Mouse (Mus musculus): Measurements from ENCODE around the gene Gm45337. TPM values are rescaled to one million over a fixed set of nuclear protein-coding genes. Genes with fewer than 3 reads are reported as not detected.
"Not testable (repeated sequence)": the region's sequence is repeated elsewhere in the genome, so short reads cannot be mapped to it uniquely, and the experiment has no call there.

The Gm45337 gene
- not detected in 2 replicates for polyA plus RNA-seq (2015; fragmentation: Nextera tagmentation; extraction: Ambion mirVana)

DNA sequence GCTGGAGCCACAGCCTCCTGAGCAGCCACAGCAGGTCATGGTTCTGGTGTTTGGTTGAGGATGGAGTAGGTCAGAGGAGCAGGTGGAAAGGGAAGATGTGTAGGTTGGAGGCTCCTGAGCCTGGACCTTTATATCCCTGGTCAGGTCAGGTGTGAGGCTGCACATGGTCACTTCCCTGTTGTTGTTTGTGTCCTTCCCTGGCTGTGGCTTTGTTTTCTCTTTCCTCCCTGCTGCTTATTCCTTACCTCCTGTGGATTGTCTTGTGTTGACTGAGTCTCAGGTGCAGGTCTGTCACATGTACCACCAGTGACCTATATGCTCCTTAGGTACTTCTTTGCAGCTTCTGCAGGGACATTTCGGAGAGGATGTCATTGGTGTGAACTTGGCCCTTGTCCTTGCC is at the start of gene Gm45337:
Gene Gm45337, minus strand, starts transcription at position 101 of the 400 bp plus-strand sequence.
- no peak within 1 kb of the TSS for H3K4me3 ChIP-seq (ENCODE audit: low read depth, low read length)
- no peaks in the 10 kb centered on the region for H3K9me3 ChIP-seq (ENCODE audit: control insufficient read depth, low read length)
- no peak for TF ChIP-seq CTCF (IDR thresholded peaks at IDR 0.05; ENCODE audit: low read depth)
- no peak for TF ChIP-seq EP300 (optimal IDR thresholded peaks at IDR 0.05)
- WGBS: 60% methylated on average over 1 of the region's 1 CpGs
- no peak within 1 kb of the TSS for H3K27ac ChIP-seq (replicated peaks)
- no peak for DNase-seq (ENCODE audit: low spot score)
- H3K27me3 ChIP-seq (ENCODE audit: control insufficient read depth, insufficient read depth, low read length): no peaks in the 10 kb centered on the region
- no peak within 1 kb of the TSS for H3K9ac ChIP-seq (ENCODE audit: low read length)
- no peaks in the 10 kb centered on the region for H3K36me3 ChIP-seq (ENCODE audit: control insufficient read depth, insufficient read depth, low read length)
- H3K4me1 ChIP-seq (replicated peaks; ENCODE audit: control insufficient read depth, insufficient read depth): no peaks in the 10 kb centered on the region
- no peak within 1 kb of the TSS for H3K4me2 ChIP-seq (replicated peaks; ENCODE audit: low read depth)
- ATAC-seq (ENCODE audit: low FRiP score, low TSS enrichment): no peak

GRCm38 (mm10) chr7:142190289-142190688 is 45.9 kb upstream of the Gm45337 start, which contains the start of gene Gm10153:
TSS of gene Gm10153 (minus strand) at chr7:142190389.
- H3K9ac ChIP-seq (ENCODE audit: low read length): no peak within 1 kb of the TSS
- ATAC-seq (ENCODE audit: low FRiP score, low TSS enrichment): no peak
- H3K27ac ChIP-seq (replicated peaks): no peak within 1 kb of the TSS
- no peaks in the 10 kb centered on the region for H3K9me3 ChIP-seq (ENCODE audit: control insufficient read depth, low read length)
- H3K36me3 ChIP-seq (ENCODE audit: control insufficient read depth, insufficient read depth, low read length): no peaks in the 10 kb centered on the region
- no peak within 1 kb of the TSS for H3K4me3 ChIP-seq (ENCODE audit: low read depth, low read length)
- H3K4me1 ChIP-seq (replicated peaks; ENCODE audit: control insufficient read depth, insufficient read depth): no peaks in the 10 kb centered on the region
- H3K4me2 ChIP-seq (replicated peaks; ENCODE audit: low read depth): no peak within 1 kb of the TSS
- H3K27me3 ChIP-seq (ENCODE audit: control insufficient read depth, insufficient read depth, low read length): no peaks in the 10 kb centered on the region
- 38% methylated on average over 2 of the region's 2 CpGs for whole genome bisulfite sequencing
- DNase-seq (ENCODE audit: low spot score): no peak
- no peak for TF ChIP-seq CTCF (IDR thresholded peaks at IDR 0.05; ENCODE audit: low read depth)
- TF ChIP-seq EP300 (optimal IDR thresholded peaks at IDR 0.05): no peak

GRCm38 (mm10) chr7:142188156-142188555 is 43.7 kb upstream of the Gm45337 start:
- Histone ChIP-seq H3K4me1 (replicated peaks; ENCODE audit: control insufficient read depth, insufficient read depth) (no peaks in the 10 kb centered on the region), H3K27me3 (ENCODE audit: control insufficient read depth, insufficient read depth, low read length) (no peaks in the 10 kb centered on the region), H3K4me3 (ENCODE audit: low read depth, low read length) (no peak overlapping the region), H3K36me3 (ENCODE audit: control insufficient read depth, insufficient read depth, low read length) (no peaks in the 10 kb centered on the region), H3K9me3 (ENCODE audit: control insufficient read depth, low read length) (no peaks in the 10 kb centered on the region), H3K4me2 (replicated peaks; ENCODE audit: low read depth) (no peak overlapping the region), H3K9ac (ENCODE audit: low read length) (no peak overlapping the region), H3K27ac (replicated peaks) (no peak overlapping the region)
- ATAC-seq (ENCODE audit: low FRiP score, low TSS enrichment): no peak
- TF ChIP-seq EP300 (optimal IDR thresholded peaks at IDR 0.05) (no peak), CTCF (IDR thresholded peaks at IDR 0.05; ENCODE audit: low read depth) (no peak)
- WGBS: 74% methylated on average over 2 of the region's 2 CpGs
- DNase-seq (ENCODE audit: low spot score): no peak

DNA sequence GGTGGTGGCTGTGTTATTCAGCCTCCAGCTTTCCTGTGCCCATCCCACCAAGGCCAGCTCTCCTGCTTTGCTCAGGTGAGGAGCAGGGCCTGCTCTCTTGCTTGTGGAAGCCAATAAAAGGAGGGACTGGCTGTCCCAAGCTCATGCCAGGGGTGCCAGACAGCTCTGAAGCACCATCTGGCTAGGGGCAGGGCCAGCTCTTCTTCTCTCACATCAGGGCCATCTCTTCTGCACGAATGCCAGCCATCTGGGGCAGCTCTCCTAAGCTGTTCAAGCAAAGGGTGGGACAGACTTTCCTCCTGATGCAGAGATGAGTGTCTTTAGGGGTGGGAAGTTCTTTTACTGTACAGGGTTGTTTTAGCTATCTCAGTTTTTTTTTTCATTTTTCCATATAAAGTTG is 36.6 kb upstream of the Gm45337 start:
- no peaks in the 10 kb centered on the region for H3K27me3 ChIP-seq (ENCODE audit: control insufficient read depth, insufficient read depth, low read length)
- H3K4me3 ChIP-seq (ENCODE audit: low read depth, low read length): no peak overlapping the region
- ATAC-seq (ENCODE audit: low FRiP score, low TSS enrichment) (no peak), DNase-seq (ENCODE audit: low spot score) (no peak)
- no peaks in the 10 kb centered on the region for H3K4me1 ChIP-seq (replicated peaks; ENCODE audit: control insufficient read depth, insufficient read depth)
- no peak overlapping the region for H3K27ac ChIP-seq (replicated peaks)
- H3K4me2 ChIP-seq (replicated peaks; ENCODE audit: low read depth): no peak overlapping the region
- H3K36me3 ChIP-seq (ENCODE audit: control insufficient read depth, insufficient read depth, low read length): no peaks in the 10 kb centered on the region
- 37% methylated on average over 1 of the region's 1 CpGs for WGBS
- no peak overlapping the region for H3K9ac ChIP-seq (ENCODE audit: low read length)
- TF ChIP-seq CTCF (IDR thresholded peaks at IDR 0.05; ENCODE audit: low read depth) (no peak), EP300 (optimal IDR thresholded peaks at IDR 0.05) (no peak)
- H3K9me3 ChIP-seq (ENCODE audit: control insufficient read depth, low read length): no peaks in the 10 kb centered on the region

DNA sequence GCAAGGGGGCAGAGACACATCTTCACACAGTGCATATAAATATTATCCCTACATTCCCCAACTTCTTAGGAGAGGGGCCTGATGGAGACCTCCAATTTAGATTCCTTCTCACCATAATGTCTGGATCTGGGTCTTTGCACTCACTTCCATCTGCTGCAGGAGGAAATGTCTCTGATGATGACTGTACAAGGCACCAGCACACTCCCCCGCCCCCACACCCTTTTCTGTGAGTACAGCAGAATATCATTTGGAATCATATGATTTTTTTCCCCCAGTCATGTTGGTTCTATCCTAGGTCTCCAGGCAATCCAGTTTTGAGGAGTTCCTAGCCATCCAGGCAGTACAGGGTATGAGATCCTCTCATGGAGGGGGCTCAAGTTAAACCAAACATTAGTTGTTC is 34.3 kb upstream of the Gm45337 start:
- no peaks in the 10 kb centered on the region for H3K36me3 ChIP-seq (ENCODE audit: control insufficient read depth, insufficient read depth, low read length)
- no peaks in the 10 kb centered on the region for H3K9me3 ChIP-seq (ENCODE audit: control insufficient read depth, low read length)
- ATAC-seq (ENCODE audit: low FRiP score, low TSS enrichment): no peak
- TF ChIP-seq CTCF (IDR thresholded peaks at IDR 0.05; ENCODE audit: low read depth) (no peak), EP300 (optimal IDR thresholded peaks at IDR 0.05) (no peak)
- DNase-seq (ENCODE audit: low spot score): no peak
- WGBS: 78% methylated on average over 1 of the region's 1 CpGs
- no peak overlapping the region for H3K9ac ChIP-seq (ENCODE audit: low read length)
- no peak overlapping the region for H3K27ac ChIP-seq (replicated peaks)
- no peak overlapping the region for H3K4me2 ChIP-seq (replicated peaks; ENCODE audit: low read depth)
- no peaks in the 10 kb centered on the region for H3K4me1 ChIP-seq (replicated peaks; ENCODE audit: control insufficient read depth, insufficient read depth)
- H3K4me3 ChIP-seq (ENCODE audit: low read depth, low read length): no peak overlapping the region
- H3K27me3 ChIP-seq (ENCODE audit: control insufficient read depth, insufficient read depth, low read length): no peaks in the 10 kb centered on the region

GRCm38 (mm10) chr7:142175905-142176304 is 31.5 kb upstream of the Gm45337 start, which contains the start of gene Krtap5-2:
TSS of gene Krtap5-2 (minus strand) at chr7:142176005.
- H3K4me3 ChIP-seq (ENCODE audit: low read depth, low read length); H3K27ac ChIP-seq (replicated peaks); H3K36me3 ChIP-seq (ENCODE audit: control insufficient read depth, insufficient read depth, low read length); H3K9ac ChIP-seq (ENCODE audit: low read length); H3K9me3 ChIP-seq (ENCODE audit: control insufficient read depth, low read length); DNase-seq (ENCODE audit: low spot score); ATAC-seq (ENCODE audit: low FRiP score, low TSS enrichment); H3K27me3 ChIP-seq (ENCODE audit: control insufficient read depth, insufficient read depth, low read length); H3K4me2 ChIP-seq (replicated peaks; ENCODE audit: low read depth); H3K4me1 ChIP-seq (replicated peaks; ENCODE audit: control insufficient read depth, insufficient read depth): not testable (repeated sequence)

All from stomach, postnatal 0 days (tissue).